Mouse (Mus musculus): ENCODE measurements around the gene Phf1. TPM values are rescaled to one million over a fixed set of nuclear protein-coding genes. Genes with fewer than 3 reads are reported as not detected.
"Not testable (repeated sequence)": the region's sequence is repeated elsewhere in the genome, so short reads cannot be mapped to it uniquely, and the experiment has no call there.

Gene Phf1
- polyA plus RNA-seq, 1 experiment from 2014 or later = 6.0 TPM

DNA sequence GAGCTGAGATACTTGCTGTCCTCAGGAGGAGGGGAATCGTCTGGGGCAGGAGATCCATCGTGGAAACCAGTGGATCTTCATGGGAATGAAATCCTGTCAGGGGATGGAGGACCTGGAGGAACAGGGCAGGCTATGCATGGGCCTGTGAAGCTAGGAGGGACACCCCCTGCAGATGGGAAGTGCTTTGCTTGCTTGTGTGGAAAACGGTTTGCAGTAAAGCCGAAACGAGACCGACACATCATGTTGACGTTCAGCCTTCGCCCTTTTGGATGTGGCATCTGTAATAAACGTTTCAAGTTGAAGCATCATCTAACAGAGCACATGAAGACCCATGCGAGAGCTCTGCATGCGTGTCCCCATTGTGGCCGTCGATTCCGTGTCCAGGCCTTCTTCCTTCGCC lies 41.7 kb downstream of the Phf1 start:
- Histone ChIP-seq H3K27ac (ENCODE audit: low read depth, low read length) (no peak overlapping the region), H3K9ac (ENCODE audit: low read depth, low read length) (peak overlapping the region; percentile 78; the same call in 1 of the 2 replicates), H3K9me3 (ENCODE audit: control insufficient read depth, low read length) (no peaks in the 10 kb centered on the region), H3K36me3 (ENCODE audit: control insufficient read depth, insufficient read depth, low read length) (peaks cover 46% of the 10 kb centered on the region), H3K4me1 (ENCODE audit: control insufficient read depth, insufficient read depth, low read length) (peaks cover 20% of the 10 kb centered on the region), H3K4me2 (replicated peaks; ENCODE audit: low read depth, low read length) (no peak overlapping the region), H3K27me3 (ENCODE audit: control insufficient read depth, insufficient read depth, low read length) (no peaks in the 10 kb centered on the region), H3K4me3 (ENCODE audit: low read length) (no peak overlapping the region)
- WGBS = 94% methylated on average over 15 of the region's 15 CpGs
- ATAC-seq (ENCODE audit: low FRiP score, low TSS enrichment) = no peak

DNA sequence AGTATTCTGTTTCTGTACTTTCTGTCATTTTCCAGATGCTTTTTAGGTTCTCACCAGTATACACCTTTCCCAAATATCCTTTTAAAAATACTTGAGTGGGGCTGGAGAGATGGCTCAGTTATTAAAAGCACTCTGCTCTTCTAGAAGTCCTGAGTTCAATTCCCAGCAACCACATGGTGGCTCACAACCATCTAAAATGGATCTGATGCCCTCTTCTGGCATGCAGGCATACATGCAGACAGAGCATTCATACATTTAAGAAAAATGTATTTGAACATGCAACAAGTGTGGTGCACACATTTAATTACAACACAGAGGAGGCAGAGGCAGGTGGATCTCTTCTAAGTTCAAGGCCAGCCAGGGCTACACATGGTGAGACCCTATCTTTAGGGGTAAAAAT lies 42.6 kb downstream of the Phf1 start:
- Histone ChIP-seq H3K4me2 (replicated peaks; ENCODE audit: low read depth, low read length) (no peak overlapping the region), H3K27me3 (ENCODE audit: control insufficient read depth, insufficient read depth, low read length) (no peaks in the 10 kb centered on the region), H3K9me3 (ENCODE audit: control insufficient read depth, low read length) (no peaks in the 10 kb centered on the region), H3K4me1 (ENCODE audit: control insufficient read depth, insufficient read depth, low read length) (peaks cover 20% of the 10 kb centered on the region), H3K4me3 (ENCODE audit: low read length) (no peak overlapping the region), H3K27ac (ENCODE audit: low read depth, low read length) (no peak overlapping the region), H3K9ac (ENCODE audit: low read depth, low read length) (no peak overlapping the region), H3K36me3 (ENCODE audit: control insufficient read depth, insufficient read depth, low read length) (peaks cover 49% of the 10 kb centered on the region)
- ATAC-seq (ENCODE audit: low FRiP score, low TSS enrichment) = no peak

DNA sequence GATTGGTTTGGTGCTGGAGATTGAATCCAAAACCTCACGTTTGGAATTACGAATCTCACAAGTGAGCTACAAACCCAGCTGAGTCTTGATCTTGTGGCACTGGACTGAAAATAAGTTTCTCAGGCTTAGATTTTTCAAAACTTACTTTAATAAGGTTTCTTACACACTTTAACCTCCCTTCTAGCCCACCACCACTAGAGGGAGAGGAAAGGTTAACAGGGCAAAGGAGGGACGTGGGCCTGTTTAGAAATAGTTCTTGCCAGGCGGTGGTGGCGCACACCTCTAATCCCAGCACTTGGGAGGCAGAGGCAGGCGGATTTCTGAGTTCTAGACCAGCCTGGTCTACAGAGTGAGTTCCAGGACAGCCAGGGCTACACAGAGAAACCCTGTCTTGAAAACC lies 44.5 kb downstream of the Phf1 start:
- 92% methylated on average over 6 of the region's 6 CpGs for WGBS
- H3K4me2 ChIP-seq (replicated peaks; ENCODE audit: low read depth, low read length); H3K9ac ChIP-seq (ENCODE audit: low read depth, low read length); H3K27ac ChIP-seq (ENCODE audit: low read depth, low read length); H3K9me3 ChIP-seq (ENCODE audit: control insufficient read depth, low read length); H3K27me3 ChIP-seq (ENCODE audit: control insufficient read depth, insufficient read depth, low read length); ATAC-seq (ENCODE audit: low FRiP score, low TSS enrichment); H3K4me3 ChIP-seq (ENCODE audit: low read length): not testable (repeated sequence)
- peaks cover 53% of the 10 kb centered on the region for H3K36me3 ChIP-seq (ENCODE audit: control insufficient read depth, insufficient read depth, low read length)
- H3K4me1 ChIP-seq (ENCODE audit: control insufficient read depth, insufficient read depth, low read length) = peaks cover 11% of the 10 kb centered on the region

DNA sequence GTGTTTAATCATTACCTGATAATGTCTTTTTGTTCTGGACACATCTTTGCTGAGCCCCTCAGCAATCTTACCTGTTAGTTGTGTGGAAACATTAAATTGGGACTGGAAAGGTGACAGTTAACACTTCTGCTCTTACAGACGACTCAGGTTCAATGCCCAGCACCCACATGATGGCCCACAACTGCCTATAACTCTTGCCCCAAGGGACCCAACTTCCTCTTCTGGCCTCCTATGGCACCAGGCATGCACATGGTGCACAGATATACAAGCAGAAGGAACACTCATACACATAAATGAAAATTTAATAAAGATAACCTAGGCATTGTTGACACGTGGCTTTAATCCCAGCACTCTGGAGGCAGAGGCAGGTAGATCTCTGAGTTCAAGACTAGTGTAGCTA lies 46.6 kb downstream of the Phf1 start:
- H3K27ac ChIP-seq (ENCODE audit: low read depth, low read length) = no peak overlapping the region
- H3K9ac ChIP-seq (ENCODE audit: low read depth, low read length) = no peak overlapping the region
- H3K4me1 ChIP-seq (ENCODE audit: control insufficient read depth, insufficient read depth, low read length) = 0 out of 2 replicates have a peak, but pooled peaks cover 3% of the 10 kb centered on the region
- no peak overlapping the region for H3K4me2 ChIP-seq (replicated peaks; ENCODE audit: low read depth, low read length)
- H3K4me3 ChIP-seq (ENCODE audit: low read length) = no peak overlapping the region
- H3K9me3 ChIP-seq (ENCODE audit: control insufficient read depth, low read length) = no peaks in the 10 kb centered on the region
- no peak for ATAC-seq (ENCODE audit: low FRiP score, low TSS enrichment)
- 79% methylated on average over 2 of the region's 2 CpGs for WGBS
- H3K36me3 ChIP-seq (ENCODE audit: control insufficient read depth, insufficient read depth, low read length) = peaks cover 52% of the 10 kb centered on the region
- H3K27me3 ChIP-seq (ENCODE audit: control insufficient read depth, insufficient read depth, low read length) = no peaks in the 10 kb centered on the region

DNA sequence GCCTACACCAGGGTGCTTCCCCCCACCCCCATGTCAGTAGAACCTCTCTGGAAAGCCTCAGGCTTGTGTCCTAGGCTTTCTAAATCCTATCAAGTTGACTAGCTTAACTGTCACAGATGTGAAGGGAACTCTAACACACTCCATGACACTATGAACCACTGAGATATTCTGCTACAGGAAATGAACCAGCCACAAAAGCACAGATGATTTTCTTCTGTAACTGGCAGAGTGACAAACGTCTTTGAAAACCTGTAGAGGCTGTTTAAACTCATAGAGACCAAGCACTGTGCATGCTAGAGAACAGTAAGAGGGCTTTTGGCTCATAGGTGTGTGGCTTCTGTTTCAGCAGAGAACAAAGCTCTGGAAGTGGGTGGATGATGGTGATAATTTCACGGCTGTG lies 48.2 kb downstream of the Phf1 start:
- ATAC-seq (ENCODE audit: low FRiP score, low TSS enrichment) = no peak
- H3K27ac ChIP-seq (ENCODE audit: low read depth, low read length) = no peak overlapping the region
- 78% methylated on average over 2 of the region's 2 CpGs for WGBS

DNA sequence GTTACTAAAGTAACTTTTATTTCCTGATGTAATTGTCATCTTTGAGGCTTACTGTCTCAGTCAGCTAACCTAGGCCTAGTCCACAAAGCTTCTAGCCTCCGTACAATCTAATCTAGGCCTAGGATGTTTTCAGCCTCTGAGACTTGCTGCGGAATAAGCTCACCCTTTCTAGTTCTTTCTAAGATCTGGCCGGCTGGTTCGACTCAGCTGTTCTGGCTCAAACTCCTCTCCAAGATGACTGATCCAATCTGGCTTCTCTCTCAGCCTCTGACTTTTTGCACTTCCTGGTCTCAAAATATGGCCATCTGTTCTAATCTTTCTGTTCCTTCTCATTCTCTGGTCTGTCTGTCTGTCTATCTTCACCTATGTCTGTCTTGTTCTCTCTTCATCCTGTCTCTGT lies 50.5 kb downstream of the Phf1 start:
- WGBS = 86% methylated on average over 4 of the region's 4 CpGs
- H3K9ac ChIP-seq (ENCODE audit: low read depth, low read length) = no peak overlapping the region
- H3K27ac ChIP-seq (ENCODE audit: low read depth, low read length) = no peak overlapping the region
- H3K4me2 ChIP-seq (replicated peaks; ENCODE audit: low read depth, low read length) = no peak overlapping the region
- no peaks in the 10 kb centered on the region for H3K9me3 ChIP-seq (ENCODE audit: control insufficient read depth, low read length)
- H3K27me3 ChIP-seq (ENCODE audit: control insufficient read depth, insufficient read depth, low read length) = no peaks in the 10 kb centered on the region
- peaks cover 20% of the 10 kb centered on the region; the same call in 1 of the 2 replicates for H3K36me3 ChIP-seq (ENCODE audit: control insufficient read depth, insufficient read depth, low read length)
- ATAC-seq (ENCODE audit: low FRiP score, low TSS enrichment) = no peak
- H3K4me3 ChIP-seq (ENCODE audit: low read length) = no peak overlapping the region
- H3K4me1 ChIP-seq (ENCODE audit: control insufficient read depth, insufficient read depth, low read length) = no peaks in the 10 kb centered on the region

More for the DNA sequence above, 48.2 kb downstream of the Phf1 start:
- Histone ChIP-seq H3K36me3 (ENCODE audit: control insufficient read depth, insufficient read depth, low read length) (peaks cover 40% of the 10 kb centered on the region), H3K4me2 (replicated peaks; ENCODE audit: low read depth, low read length) (no peak overlapping the region), H3K4me3 (ENCODE audit: low read length) (no peak overlapping the region), H3K27me3 (ENCODE audit: control insufficient read depth, insufficient read depth, low read length) (no peaks in the 10 kb centered on the region), H3K9me3 (ENCODE audit: control insufficient read depth, low read length) (no peaks in the 10 kb centered on the region), H3K4me1 (ENCODE audit: control insufficient read depth, insufficient read depth, low read length) (0 out of 2 replicates have a peak, but pooled peaks cover 2% of the 10 kb centered on the region), H3K9ac (ENCODE audit: low read depth, low read length) (no peak overlapping the region)

DNA sequence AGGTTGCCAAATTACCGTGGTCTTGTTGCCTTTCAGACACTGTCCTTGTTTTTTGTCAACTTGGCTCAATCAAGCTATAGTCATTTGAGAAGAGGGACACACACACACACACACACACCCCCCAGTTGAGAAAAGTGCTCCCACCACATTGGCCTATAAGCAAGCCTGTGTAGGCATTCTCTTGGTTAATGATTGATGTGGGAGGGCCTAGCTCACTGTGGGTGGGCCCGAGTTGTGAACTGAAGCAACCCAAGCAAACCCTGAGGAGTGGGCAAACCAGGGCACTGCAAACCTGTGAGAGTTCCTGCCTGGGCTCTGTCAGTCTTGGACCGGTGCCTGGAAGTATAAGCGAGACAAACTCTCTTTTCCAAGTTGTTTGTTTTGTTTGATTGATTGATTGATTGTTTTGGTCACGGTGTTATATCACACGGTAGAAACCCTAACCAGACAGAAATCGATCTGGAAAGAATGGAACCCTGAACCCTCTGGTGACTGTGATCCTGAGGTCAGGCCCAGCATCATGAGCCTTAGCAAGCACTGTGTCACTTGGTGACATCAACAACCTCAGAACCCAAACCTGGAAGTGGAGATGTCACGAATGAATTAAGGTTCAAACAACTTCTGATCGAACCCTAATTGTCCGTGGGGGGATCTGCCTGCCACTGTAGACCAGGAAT lies 52.8 kb downstream of the Phf1 start:
- Histone ChIP-seq H3K9ac (ENCODE audit: low read depth, low read length) (no peak overlapping the region), H3K4me2 (replicated peaks; ENCODE audit: low read depth, low read length) (no peak overlapping the region), H3K9me3 (ENCODE audit: control insufficient read depth, low read length) (no peaks in the 10 kb centered on the region), H3K27ac (ENCODE audit: low read depth, low read length) (no peak overlapping the region), H3K27me3 (ENCODE audit: control insufficient read depth, insufficient read depth, low read length) (no peaks in the 10 kb centered on the region), H3K4me3 (ENCODE audit: low read length) (no peak overlapping the region), H3K36me3 (ENCODE audit: control insufficient read depth, insufficient read depth, low read length) (peaks cover 4% of the 10 kb centered on the region; the same call in 1 of the 2 replicates), H3K4me1 (ENCODE audit: control insufficient read depth, insufficient read depth, low read length) (no peaks in the 10 kb centered on the region)
- 62% methylated on average over 10 of the region's 10 CpGs for WGBS
- ATAC-seq (ENCODE audit: low FRiP score, low TSS enrichment) = no peak

Small RNA genes within 50 kb of the gene (microRNA-seq; reads per million reads assigned to microRNA genes)
- gene Gm27775 (not detected), gene Mir3083 (not detected), gene Mir6968 (0.84 reads per million)

Other genes starting within 250 kb of the Phf1 start
- gene Crebrf, start 217.4 kb upstream of the Phf1 start, polyA plus RNA-seq (2014; fragmentation: Nextera tagmentation; extraction: Ambion mirVana) = 4.9 and 10.5 TPM in 2 replicates
- gene Bnip1, start 152.0 kb upstream of the Phf1 start, polyA plus RNA-seq (2014; fragmentation: Nextera tagmentation; extraction: Ambion mirVana) = 50.4 and 55.3 TPM in 2 replicates
- not detected in 2 replicates for gene Nkx2-5, start 88.0 kb upstream of the Phf1 start, polyA plus RNA-seq (2014; fragmentation: Nextera tagmentation; extraction: Ambion mirVana)
- 6.9 and 11.2 TPM in 2 replicates for gene Kifc5b, start 16.0 kb upstream of the Phf1 start, polyA plus RNA-seq (2014; fragmentation: Nextera tagmentation; extraction: Ambion mirVana)
- 164 and 182 TPM in 2 replicates for gene Cuta, start 6.5 kb downstream of the Phf1 start, polyA plus RNA-seq (2014; fragmentation: Nextera tagmentation; extraction: Ambion mirVana)
- gene Syngap1, start 8.2 kb downstream of the Phf1 start, polyA plus RNA-seq (2014; fragmentation: Nextera tagmentation; extraction: Ambion mirVana) = 2.6 and 3.5 TPM in 2 replicates
- gene Zbtb9, start 40.1 kb downstream of the Phf1 start, polyA plus RNA-seq (2014; fragmentation: Nextera tagmentation; extraction: Ambion mirVana) = 6.3 and 12.8 TPM in 2 replicates
- gene Bak1, start 96.0 kb downstream of the Phf1 start, polyA plus RNA-seq (2014; fragmentation: Nextera tagmentation; extraction: Ambion mirVana) = 11.1 and 16.0 TPM in 2 replicates
- gene Itpr3, start 124.3 kb downstream of the Phf1 start, polyA plus RNA-seq (2014; fragmentation: Nextera tagmentation; extraction: Ambion mirVana) = 5.3 and 9.9 TPM in 2 replicates
- 293 and 406 TPM in 2 replicates for gene Uqcc2, start 200.9 kb downstream of the Phf1 start, polyA plus RNA-seq (2014; fragmentation: Nextera tagmentation; extraction: Ambion mirVana)
- 0.12 TPM in 1 of 2 replicates, not detected in the other for gene Ip6k3, start 234.7 kb downstream of the Phf1 start, polyA plus RNA-seq (2014; fragmentation: Nextera tagmentation; extraction: Ambion mirVana)